In the genomic region with DNA sequence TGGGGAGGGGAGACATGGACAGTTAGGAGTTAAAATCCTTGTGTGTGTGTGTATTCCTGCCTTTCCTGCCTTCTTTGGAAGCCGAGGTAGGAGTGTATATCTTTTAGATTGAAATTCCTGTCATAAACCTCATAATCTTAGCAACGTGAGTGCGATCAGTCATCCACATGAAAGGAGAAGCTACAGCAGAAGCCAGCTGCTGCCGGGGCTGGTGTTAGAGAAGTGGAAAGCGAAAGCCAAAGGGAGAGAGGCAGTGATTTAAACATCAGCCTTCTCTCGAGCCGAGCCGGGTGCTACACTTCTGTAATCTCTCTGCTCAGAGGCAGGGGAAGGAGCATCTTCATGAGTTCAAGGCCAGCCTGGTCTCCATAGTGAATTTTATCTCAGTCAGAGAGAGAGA, we compare ENCODE assay signal across 14 mouse cellular contexts. TPM values are rescaled to one million over a fixed set of nuclear protein-coding genes. Genes with fewer than 3 reads are reported as not detected.
A peak's percentile ranks its signal among the peaks of the same experiment; 100 is the strongest.
DNase-seq lines count a peak whose midpoint lies in the region; ATAC-seq and TF ChIP-seq lines count a peak whose summit lies in the region.
"Had no signal": no experiment of that assay in that cellular context is flagged by ENCODE, and none has a peak within 500 bp of the region (broad histone marks: within the 10 kb centered on the region; RNA-seq: fewer than 3 reads in every experiment).

No protein-coding gene starts in this region.

- 23% methylated on average over 8 of the region's 8 CpGs for WGBS in kidney, adult 2 months
- 59% methylated on average over 8 of the region's 8 CpGs for WGBS in neural tube, embryonic 12.5 days
- 5% methylated on average over 8 of the region's 8 CpGs for WGBS in large intestine, adult 2 months

- no peaks in the 10 kb centered on the region for H3K9me3 ChIP-seq in neural tube, embryonic 12.5 days
- H3K9me3 ChIP-seq: forebrain, embryonic 12.5 days had no signal

- 0 out of 2 replicates have a peak overlapping the region, but pooled peaks have one; percentile 2 for H3K9ac ChIP-seq in neural tube, embryonic 12.5 days
- H3K9ac ChIP-seq: embryonic facial prominence, embryonic 13.5 days; forebrain, embryonic 12.5 days had no signal

- no peak for ATAC-seq in neural tube, embryonic 12.5 days (ENCODE audit: low FRiP score, low read depth)
- ATAC-seq: activated CD4-positive, CD25-positive, alpha-beta regulatory T cell, adult 4 months had no signal

- no peak for TF ChIP-seq POLR2A in kidney, adult 2 months (IDR thresholded peaks at IDR 0.05; ENCODE audit: low read depth, low read length)

- H3K4me1 ChIP-seq in kidney, adult 2 months (ENCODE audit: control insufficient read depth, insufficient read depth, low read length): no peaks in the 10 kb centered on the region
- H3K4me1 ChIP-seq in neural tube, embryonic 12.5 days: no peaks in the 10 kb centered on the region
- H3K4me1 ChIP-seq: embryonic facial prominence, embryonic 13.5 days; forebrain, embryonic 12.5 days had no signal

- TF ChIP-seq CTCF in kidney, adult 2 months (conservative IDR thresholded peaks at IDR 0.05; ENCODE audit: insufficient read depth, insufficient read length, low read depth, low read length): no peak

- H3K36me3 ChIP-seq in kidney, adult 2 months (ENCODE audit: control insufficient read depth, insufficient read depth, low read length): no peaks in the 10 kb centered on the region
- no peaks in the 10 kb centered on the region for H3K36me3 ChIP-seq in neural tube, embryonic 12.5 days
- H3K36me3 ChIP-seq: embryonic facial prominence, embryonic 13.5 days; forebrain, embryonic 12.5 days had no signal

- peak; percentile 4 for DNase-seq in kidney, adult 2 months
- DNase-seq in kidney, adult 9 months: no peak
- DNase-seq in neural tube, embryonic 10.5 days (ENCODE audit: extremely low spot score, low spot score): no peak
- peak; percentile 33 for DNase-seq in large intestine, adult 2 months (ENCODE audit: low read depth, low spot score)
- DNase-seq in cerebellum, adult 9-10 months: no peak
- no peak for DNase-seq in urinary bladder, postnatal 10 days (ENCODE audit: low spot score)
- DNase-seq in retina, postnatal 1 day: no peak
- DNase-seq: cerebellum, postnatal 25 days; gastrocnemius, postnatal 10 days had no signal

- no peak overlapping the region for H3K4me3 ChIP-seq in kidney, adult 2 months (ENCODE audit: insufficient read depth, low read depth, low read length)
- no peak overlapping the region for H3K4me3 ChIP-seq in neural tube, embryonic 12.5 days
- H3K4me3 ChIP-seq: embryonic facial prominence, embryonic 13.5 days; forebrain, embryonic 12.5 days; layer of hippocampus, adult 2 months had no signal

- no peak overlapping the region for H3K27ac ChIP-seq in kidney, adult 2 months (ENCODE audit: insufficient read depth, low read depth, low read length)
- H3K27ac ChIP-seq in neural tube, embryonic 12.5 days: no peak overlapping the region
- H3K27ac ChIP-seq: embryonic facial prominence, embryonic 13.5 days; forebrain, embryonic 12.5 days; layer of hippocampus, adult 2 months had no signal

- no peak overlapping the region for H3K4me2 ChIP-seq in neural tube, embryonic 12.5 days (replicated peaks)
- H3K4me2 ChIP-seq: embryonic facial prominence, embryonic 13.5 days; forebrain, embryonic 12.5 days had no signal

- H3K27me3 ChIP-seq in kidney, adult 2 months (replicated peaks; ENCODE audit: control insufficient read depth, insufficient read depth, low read length): no peaks in the 10 kb centered on the region
- H3K27me3 ChIP-seq in neural tube, embryonic 12.5 days (replicated peaks): no peaks in the 10 kb centered on the region
- H3K27me3 ChIP-seq: embryonic facial prominence, embryonic 13.5 days; forebrain, embryonic 12.5 days had no signal

RNA-seq across cellular contexts. Expression of a gene that starts 48.3 kb away (rescaled TPM):
- 63.5 and 67.0 TPM in 2 replicates for polyA plus RNA-seq in kidney, adult 2 months (2012; rRNA removed)
- 2.1 and 2.6 TPM in 2 replicates for polyA plus RNA-seq in neural tube, embryonic 12.5 days (2016; fragmentation: Nextera tagmentation; extraction: Ambion mirVana)
- polyA plus RNA-seq in large intestine, adult 2 months (2012; rRNA removed): 3.0 and 5.2 TPM in 2 replicates
- polyA plus RNA-seq: activated CD4-positive, CD25-positive, alpha-beta regulatory T cell, adult 4 months had no signal

Comparison
In these comparisons a context has a peak if more than half of its experiments do, and no peak if none do; other contexts are left out.
1. DNase-seq: peak in kidney, adult 2 months (single experiment) and large intestine, adult 2 months (single experiment); none in kidney, adult 9 months (single experiment), neural tube, embryonic 10.5 days (single experiment), cerebellum, adult 9-10 months (single experiment), urinary bladder, postnatal 10 days (single experiment) and retina, postnatal 1 day (single experiment).
2. RNA of a gene that starts 48.3 kb away (polyA plus RNA-seq): 63.5 to 67.0 TPM in kidney, adult 2 months; 3.0 to 5.2 TPM in large intestine, adult 2 months and 2.1 to 2.6 TPM in neural tube, embryonic 12.5 days; every median in the first group is over 10 times any median in the second.